Mouse (Mus musculus) liver, postnatal 0 days (tissue): ENCODE results near the gene Ppbp. TPM values are rescaled to one million over a fixed set of nuclear protein-coding genes. Genes with fewer than 3 reads are reported as not detected.

ENCODE experiments used
- ATAC-seq: fragments of 200-750 bp; cut with Nextera tagmentation; 2 replicates; pipeline ENCODE4 v1.8.0; 2017; ENCODE audit warnings: mild to moderate bottlenecking, moderate library complexity
- DNase-seq: peaks from one replicate; pipeline ENCODE4 v3.0.0-alpha.2; 2016
- H3K27ac ChIP-seq: fragments of 300-500 bp; sonication (generic); 2 replicates; pipeline ENCODE4 v1.5.1; 2014; ENCODE audit warnings: antibody characterized with exemption, moderate library complexity, mild to moderate bottlenecking, low read depth
- H3K27me3 ChIP-seq: fragments of 300-500 bp; sonication (generic); 2 replicates; pipeline ENCODE4 v1.6.1; 2014; ENCODE audit warnings: low read length, control low read depth, mixed read lengths; ENCODE audit not compliant: insufficient read depth
- H3K36me3 ChIP-seq: fragments of 300-500 bp; sonication (generic); replicated peaks from 2 replicates; pipeline ENCODE4 v1.6.1; 2014; ENCODE audit warnings: mild to moderate bottlenecking, control low read depth, low read length, moderate library complexity, mixed read lengths; ENCODE audit not compliant: insufficient read depth
- H3K4me1 ChIP-seq: fragments of 300-500 bp; sonication (generic); 2 replicates; pipeline ENCODE4 v1.6.1; 2014; ENCODE audit warnings: antibody characterized with exemption, mild to moderate bottlenecking, control low read depth; ENCODE audit not compliant: insufficient read depth
- H3K4me2 ChIP-seq: fragments of 300-500 bp; sonication (generic); 2 replicates; pipeline ENCODE4 v1.6.1; 2014; ENCODE audit warnings: low read depth, mild to moderate bottlenecking, low read length, moderate library complexity, mixed read lengths
- H3K4me3 ChIP-seq: fragments of 300-500 bp; sonication (generic); 2 replicates; pipeline ENCODE4 v1.5.1; 2014; ENCODE audit warnings: low read depth, low read length
- H3K9ac ChIP-seq: fragments of 300-500 bp; sonication (generic); replicated peaks from 2 replicates; pipeline ENCODE4 v1.6.1; 2014; ENCODE audit warnings: mild to moderate bottlenecking, moderate library complexity
- H3K9me3 ChIP-seq: fragments of 300-500 bp; sonication (generic); 2 replicates; pipeline ENCODE4 v1.6.1; 2016; ENCODE audit warnings: mild to moderate bottlenecking, control low read depth, low read length, mixed read lengths
- CTCF ChIP-seq: sonication (generic); IDR thresholded peaks from 2 replicates; pipeline ENCODE4 v1.5.1; 2016; ENCODE audit warnings: antibody characterized with exemption, low read depth
- EP300 ChIP-seq: IDR thresholded peaks from 2 replicates; pipeline ENCODE4 v1.6.1; 2016; ENCODE audit warnings: antibody characterized with exemption, low read depth, mild to moderate bottlenecking
- WGBS: fragments of 180-500 bp; shearing (Covaris S2); extraction: QIAGEN DNeasy Blood & Tissue Kit; methylation state at CpG from one replicate; pipeline ENCODE4 v1.1.7; 2014; ENCODE audit not compliant: insufficient replicate concordance; 5-methylcytosine and 5-hydroxymethylcytosine counted together
- polyA plus RNA-seq: library from polyadenylated mRNA; unstranded; fragments of >200 nt; fragmentation: Nextera tagmentation; extraction: Ambion mirVana; gene quantifications from 2 replicates; pipeline ENCODE4 v1.2.1, GENCODE M21; 2015

Gene Ppbp
- polyA plus RNA-seq, 1 experiment from 2014 or later = 257 TPM

DNA sequence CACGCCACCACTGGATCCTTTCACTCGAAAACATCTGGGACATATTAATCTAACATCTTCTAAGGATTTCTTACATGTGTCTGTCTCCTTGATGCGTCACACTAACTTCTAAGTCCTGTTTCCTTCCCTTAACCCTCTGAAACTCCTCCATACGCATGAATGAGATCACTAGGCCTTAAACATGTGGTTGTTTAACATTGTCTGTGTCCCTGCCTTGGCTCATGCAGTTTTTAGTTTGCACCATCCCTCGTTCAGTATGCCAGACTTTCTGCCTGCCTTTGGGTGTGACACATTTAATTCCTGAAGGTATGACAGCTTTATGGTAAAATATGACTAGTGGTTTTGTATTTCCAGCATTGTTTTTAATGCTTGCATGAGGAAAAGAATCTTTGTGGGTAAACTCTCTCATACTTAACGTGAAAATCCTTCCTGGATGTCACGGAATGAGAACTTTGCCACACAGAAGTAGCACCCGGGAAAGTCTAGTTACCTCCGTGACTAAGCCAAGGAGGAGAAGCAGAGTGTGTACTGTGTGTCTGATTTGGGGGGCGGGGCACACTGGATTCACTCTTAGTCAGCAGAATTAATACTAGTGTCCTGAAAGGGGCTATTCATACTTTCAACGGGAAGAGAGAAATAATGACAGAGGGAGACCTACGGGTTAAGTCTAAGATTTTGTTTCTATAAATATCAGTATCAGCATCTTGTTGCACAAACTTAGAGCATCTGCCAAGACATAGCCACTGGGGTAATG, 4.2 kb upstream of the Ppbp start:
- Histone ChIP-seq H3K4me2 (no peak overlapping the region), H3K27ac (no peak overlapping the region), H3K4me1 (peaks cover 6% of the 10 kb centered on the region; the same call in 1 of the 2 replicates), H3K9ac (no peak overlapping the region), H3K36me3 (no peaks in the 10 kb centered on the region), H3K9me3 (no peaks in the 10 kb centered on the region), H3K27me3 (peaks cover 5% of the 10 kb centered on the region), H3K4me3 (no peak overlapping the region)
- WGBS = 76% methylated on average over 12 of the region's 12 CpGs
- DNase-seq (no peak), ATAC-seq (no peak)
- no peak for TF ChIP-seq EP300
- no peak for TF ChIP-seq CTCF

DNA sequence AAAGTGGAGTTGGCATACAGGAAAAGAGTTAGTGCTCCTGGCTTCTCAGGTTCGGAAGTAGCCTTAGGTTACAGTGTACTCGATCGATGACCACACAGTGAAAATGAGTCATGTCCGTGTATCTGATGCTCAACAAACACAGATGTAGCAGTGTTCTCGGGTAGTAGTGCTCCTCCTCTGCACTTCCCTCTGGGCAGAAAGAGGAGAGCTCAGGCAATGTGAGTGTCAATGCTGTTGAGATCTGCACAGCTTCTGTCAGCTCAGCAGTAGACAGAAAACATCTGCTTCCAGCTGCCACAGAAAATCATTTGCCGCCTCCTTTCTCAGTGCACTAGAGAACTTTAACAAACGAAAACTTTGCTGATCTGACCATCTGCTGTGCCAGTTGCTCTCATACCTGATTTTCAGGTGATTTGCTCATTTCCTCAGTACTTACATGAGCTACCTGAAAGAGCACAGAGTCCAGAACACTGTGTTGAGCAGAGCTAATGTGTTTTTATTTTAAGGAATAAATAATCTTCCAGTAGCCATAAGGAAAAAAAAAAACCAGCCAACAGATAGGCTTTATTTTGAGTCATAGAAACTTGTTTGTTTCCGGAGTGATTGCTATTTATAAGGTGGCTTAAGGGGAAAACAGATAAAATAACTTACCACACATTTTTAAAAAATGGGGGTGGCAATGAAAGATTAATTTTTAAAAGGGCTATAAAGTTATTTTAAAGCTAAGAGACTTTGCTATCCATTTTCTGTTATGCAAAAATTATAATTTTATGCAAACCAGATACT, 2.3 kb upstream of the Ppbp start:
- Histone ChIP-seq H3K4me2 (no peak overlapping the region), H3K27ac (no peak overlapping the region), H3K9ac (no peak overlapping the region), H3K36me3 (no peaks in the 10 kb centered on the region), H3K4me3 (no peak overlapping the region), H3K9me3 (no peaks in the 10 kb centered on the region), H3K27me3 (no peaks in the 10 kb centered on the region), H3K4me1 (no peaks in the 10 kb centered on the region)
- ATAC-seq = no peak
- no peak for DNase-seq
- no peak for TF ChIP-seq CTCF
- TF ChIP-seq EP300 = 0 out of 2 replicates have a peak, but pooled peaks have one; percentile 21
- WGBS = 59% methylated on average over 8 of the region's 8 CpGs

DNA sequence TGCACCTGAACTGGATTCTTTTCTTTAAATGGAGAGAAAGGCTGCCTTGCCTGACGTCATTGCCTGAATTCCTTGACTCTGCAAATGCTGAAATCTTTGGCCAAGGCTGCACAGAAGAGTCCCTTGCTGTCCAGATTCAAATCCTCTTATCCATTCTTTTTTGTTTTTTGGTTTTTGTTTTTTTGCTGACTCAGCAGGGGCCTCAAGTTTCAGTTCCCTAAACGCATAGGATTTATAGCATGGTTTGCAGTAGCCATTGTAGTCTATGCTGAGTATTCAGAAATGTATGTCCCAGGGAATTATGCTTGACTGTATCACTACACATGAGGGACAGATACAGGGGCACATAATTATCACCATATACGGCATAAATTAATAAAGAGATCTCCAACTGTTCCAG, 3.1 kb downstream of the Ppbp start:
- TF ChIP-seq CTCF = no peak
- no peak for TF ChIP-seq EP300
- Histone ChIP-seq H3K4me2 (peak overlapping the region; percentile 22; the same call in 1 of the 2 replicates), H3K36me3 (no peaks in the 10 kb centered on the region), H3K4me1 (no peaks in the 10 kb centered on the region), H3K4me3 (no peak overlapping the region), H3K9ac (no peak overlapping the region), H3K27me3 (no peaks in the 10 kb centered on the region), H3K9me3 (no peaks in the 10 kb centered on the region), H3K27ac (peak overlapping the region; percentile 46; the same call in 1 of the 2 replicates)
- DNase-seq (no peak), ATAC-seq (no peak)
- WGBS = 38% methylated on average over 3 of the region's 3 CpGs

DNA sequence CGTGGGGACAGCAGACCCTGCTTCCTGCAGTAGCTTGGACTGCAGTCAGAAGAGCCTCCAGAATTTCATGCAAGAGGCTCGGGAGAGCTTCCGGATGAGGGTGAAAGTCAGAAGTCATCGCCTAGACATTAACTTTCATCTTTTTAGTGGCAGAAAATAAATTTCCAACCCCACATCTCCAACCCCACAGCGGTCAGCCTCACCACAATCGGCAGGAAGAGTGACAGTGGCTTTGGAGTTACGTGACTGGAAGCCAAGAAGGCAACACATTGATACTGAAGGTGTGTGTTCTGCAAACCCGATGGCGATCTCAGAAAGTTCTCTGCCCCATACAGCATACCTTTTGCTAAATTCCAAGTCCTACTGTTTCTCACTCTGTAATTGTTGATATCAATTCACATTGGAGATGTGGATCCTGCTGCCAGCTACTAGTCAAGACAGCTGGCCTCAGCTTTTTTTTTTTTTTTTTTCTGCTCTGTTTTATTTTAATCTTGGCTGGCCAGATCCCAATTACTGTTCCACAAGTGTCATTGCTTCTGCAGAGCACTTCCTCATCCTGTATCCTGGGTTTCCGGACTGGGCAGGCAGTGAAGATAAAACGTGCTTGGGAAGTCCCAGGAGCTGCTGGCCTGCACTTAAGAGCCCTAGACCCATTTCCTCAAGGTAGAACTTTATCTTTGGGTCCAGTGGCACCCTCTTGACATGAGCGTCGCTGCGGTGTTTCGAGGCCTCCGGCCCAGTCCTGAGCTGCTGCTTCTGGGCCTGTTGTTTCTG, 3.7 kb downstream of the Ppbp start, which contains the start of gene Pf4:
TSS of gene Pf4 (plus strand) at position 556 of the 774 bp plus-strand sequence.
- DNase-seq (no peak), ATAC-seq (peak; percentile 77)
- no peak within 1 kb of the TSS for H3K9ac ChIP-seq
- H3K4me3 ChIP-seq = no peak within 1 kb of the TSS
- no peaks in the 10 kb centered on the region for H3K27me3 ChIP-seq
- TF ChIP-seq EP300 = no peak; the same call in 1 of the 2 replicates
- no peak for TF ChIP-seq CTCF
- peak within 1 kb of the TSS; percentile 22; the same call in 1 of the 2 replicates for H3K4me2 ChIP-seq
- WGBS = 35% methylated on average over 16 of the region's 16 CpGs
- no peaks in the 10 kb centered on the region for H3K36me3 ChIP-seq
- H3K4me1 ChIP-seq = no peaks in the 10 kb centered on the region
- peak within 1 kb of the TSS; percentile 46; the same call in 1 of the 2 replicates for H3K27ac ChIP-seq
- H3K9me3 ChIP-seq = no peaks in the 10 kb centered on the region

DNA sequence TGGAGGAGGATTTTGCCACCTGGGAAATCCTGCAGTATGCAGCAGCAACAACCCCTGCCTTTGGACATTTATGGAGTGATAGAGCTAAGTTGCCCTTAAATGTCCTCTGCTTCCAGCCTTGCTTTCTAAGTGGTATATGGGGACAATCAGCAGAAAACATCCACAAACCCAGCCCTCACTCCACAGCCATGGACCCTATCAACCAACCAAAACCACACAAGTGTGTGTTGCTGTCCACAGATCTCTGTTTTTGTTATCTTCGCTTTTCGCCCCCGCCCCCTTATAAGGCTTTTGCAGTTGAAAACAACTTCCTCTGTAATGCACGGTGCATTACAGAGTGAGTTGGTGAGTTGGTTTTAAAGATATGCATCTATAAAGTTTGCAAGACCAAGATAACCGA, 7.2 kb downstream of the Ppbp start:
- Histone ChIP-seq H3K9me3 (no peaks in the 10 kb centered on the region), H3K4me1 (no peaks in the 10 kb centered on the region), H3K36me3 (no peaks in the 10 kb centered on the region), H3K27me3 (no peaks in the 10 kb centered on the region), H3K4me3 (no peak overlapping the region), H3K27ac (no peak overlapping the region), H3K4me2 (no peak overlapping the region), H3K9ac (no peak overlapping the region)
- WGBS = 40% methylated on average over 5 of the region's 5 CpGs
- DNase-seq (no peak), ATAC-seq (peak; percentile 39)
- TF ChIP-seq CTCF (no peak), EP300 (peak; percentile 53; the same call in 1 of the 2 replicates)
